Mouse (Mus musculus) cerebellum, postnatal 14 days (tissue): ENCODE measurements at regions not wholly inside any gene's neighbourhood (a gene's known extent, or its start where the extent isn't known, plus 50 kb on each side); places are given as distances from the start of the nearest gene placed in this dataset.

Source experiments
- DNase-seq, 2 experiments: peaks; one replicate each; pipeline ENCODE4 v3.0.0; 2021; ENCODE audit warnings: mixed read lengths in 2 of 2

DNA sequence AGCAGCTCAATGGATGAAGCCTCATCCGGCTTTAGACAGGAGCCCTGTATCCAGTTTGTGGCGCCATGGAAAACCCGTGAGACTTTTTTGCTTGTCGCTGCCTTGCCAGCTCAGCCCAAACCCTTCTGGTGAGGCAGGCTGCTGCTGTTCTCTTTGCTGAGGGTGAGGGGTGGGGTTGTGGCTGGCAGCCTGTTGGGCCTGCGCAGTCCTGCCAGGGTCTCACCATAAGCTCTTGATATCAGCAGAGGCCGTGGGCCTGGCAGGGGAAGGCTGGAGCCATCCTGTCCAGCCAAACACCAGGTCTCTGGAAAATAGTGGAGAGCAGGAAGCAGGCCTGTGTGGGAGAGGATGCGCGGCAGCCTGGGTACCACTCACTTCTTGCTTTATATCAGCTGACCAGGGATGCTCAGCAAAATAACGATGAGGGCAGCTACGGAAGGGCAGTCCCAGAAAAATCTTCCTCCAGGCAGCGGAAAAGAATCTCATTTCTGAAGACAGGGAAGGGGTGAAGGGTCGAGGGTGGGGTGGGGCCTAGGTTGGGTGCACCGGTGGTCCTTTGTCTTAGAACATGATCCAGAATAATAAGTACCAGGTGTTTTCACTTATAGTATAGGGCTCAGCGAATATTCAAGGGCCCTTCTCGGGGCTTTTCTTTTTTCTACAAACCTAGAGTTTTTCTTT is 73.4 kb upstream of the Medag start:
- DNase-seq = peak; percentile 86 to 87

DNA sequence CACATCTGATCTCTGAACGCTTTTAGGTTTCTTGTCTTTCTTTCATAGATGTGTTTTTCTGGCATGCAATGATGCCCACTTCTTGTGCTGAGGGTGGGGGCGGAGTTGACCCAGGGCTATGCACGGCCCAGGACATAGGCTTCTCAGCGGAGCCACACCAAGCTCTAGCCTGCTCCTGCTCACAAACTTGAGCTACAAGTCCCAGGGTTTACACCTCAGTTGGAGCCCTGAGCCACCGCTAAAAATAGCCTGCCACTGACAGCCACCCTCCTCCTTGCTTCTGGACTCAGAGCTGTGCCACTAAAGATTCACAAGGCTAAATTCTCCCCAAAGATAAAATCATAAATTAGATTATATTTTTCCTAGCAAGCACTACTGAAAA is 72.9 kb upstream of the Medag start:
- peak; percentile 38 to 41 for DNase-seq

DNA sequence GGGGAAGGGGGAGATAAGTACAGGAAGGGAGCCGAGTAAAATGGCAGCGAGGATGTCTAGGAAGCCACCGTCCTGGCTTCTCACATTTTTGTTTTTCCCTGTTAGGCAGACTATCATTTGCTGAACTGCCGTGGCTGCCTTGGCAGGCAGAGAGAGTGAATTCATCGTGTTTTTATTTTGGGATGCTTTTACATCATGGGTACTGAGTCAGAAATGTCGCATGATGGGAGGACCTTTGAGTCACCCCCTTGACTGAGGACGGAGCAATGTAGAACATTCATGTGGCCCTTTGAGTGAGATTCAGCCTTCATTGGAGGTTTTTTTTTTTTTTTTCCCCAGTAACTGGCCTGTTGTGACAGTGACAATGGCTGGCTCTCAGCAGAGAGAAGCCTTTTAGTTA is 71.2 kb upstream of the Medag start:
- DNase-seq = no peak

DNA sequence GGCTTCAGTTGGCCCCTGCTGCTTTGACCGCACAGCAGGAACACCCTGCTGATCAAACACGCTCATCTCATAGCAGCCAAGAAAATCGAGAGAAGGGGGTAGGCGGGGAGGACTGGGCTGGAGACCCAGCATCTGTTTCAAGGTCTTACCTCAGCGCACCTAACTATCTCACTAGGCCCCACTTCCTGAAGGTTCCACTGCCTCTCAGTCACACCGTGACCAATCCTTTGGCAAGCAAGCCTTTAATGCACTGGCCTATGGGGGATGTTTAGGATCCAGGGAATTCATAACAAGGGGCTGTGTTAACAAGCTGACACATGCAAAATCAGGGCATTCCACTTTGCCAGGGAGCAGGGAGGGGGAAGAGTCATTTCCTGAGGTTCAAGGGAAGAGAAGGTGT is 70.1 kb upstream of the Medag start:
- no peak for DNase-seq

DNA sequence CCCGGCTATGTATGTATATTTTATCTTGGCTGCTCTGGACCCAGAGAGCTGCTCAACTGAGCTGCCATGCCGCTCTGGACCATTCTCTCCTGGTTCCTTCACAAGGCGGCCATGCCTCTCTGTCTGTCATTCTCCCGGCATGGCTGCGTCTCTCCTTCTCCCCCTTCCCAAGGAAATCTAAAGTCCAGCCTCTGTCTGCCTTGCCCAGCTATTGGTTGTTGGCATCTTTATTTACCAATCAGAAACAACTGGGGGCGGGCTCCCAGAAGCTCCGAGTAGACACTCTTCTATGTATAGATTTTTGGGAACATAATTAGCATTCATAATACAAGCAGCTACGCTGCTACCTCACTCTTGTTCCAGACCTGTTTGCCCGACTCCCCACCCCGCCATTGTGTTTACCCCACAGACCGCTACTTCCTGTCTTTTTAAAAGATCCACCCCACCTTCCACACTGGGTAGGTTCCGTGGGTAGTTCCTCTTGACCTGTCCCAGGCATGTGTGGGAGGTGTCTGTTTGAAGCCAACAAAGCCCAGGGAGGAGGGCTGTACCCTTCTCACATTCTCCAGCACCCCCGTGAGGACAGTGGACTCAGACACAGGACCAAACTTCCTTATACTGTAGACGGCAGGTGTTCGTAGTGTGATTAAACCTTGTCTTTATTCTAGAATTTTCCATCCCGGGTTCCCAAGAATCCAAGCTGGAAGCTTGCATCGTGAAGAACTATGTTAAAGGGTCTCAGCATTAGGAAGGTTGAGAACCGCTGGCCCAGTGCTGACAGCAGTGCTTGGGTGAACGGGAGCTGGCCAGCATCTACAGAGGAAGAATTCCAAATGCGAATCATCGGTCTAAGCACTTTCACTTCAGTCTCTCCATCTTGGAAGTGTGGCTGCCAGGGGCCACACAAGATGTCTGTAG is 67.7 kb upstream of the Medag start:
- no peak for DNase-seq

DNA sequence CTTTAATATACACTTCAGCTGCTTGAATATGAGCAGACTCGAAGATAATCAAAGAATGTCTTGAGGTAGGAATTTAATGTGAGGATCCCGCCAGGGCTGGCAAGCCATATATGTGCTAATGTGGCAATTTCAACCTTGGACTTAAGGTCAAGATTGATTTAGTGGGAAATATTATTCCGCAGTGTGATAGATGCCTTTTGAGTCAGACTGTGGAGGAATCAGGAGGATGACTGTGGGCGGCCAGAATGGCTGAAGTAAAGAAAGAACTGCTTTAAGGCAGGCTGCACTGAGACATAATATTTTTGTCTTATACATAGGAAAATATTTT is 67.1 kb upstream of the Medag start:
- DNase-seq = no peak

DNA sequence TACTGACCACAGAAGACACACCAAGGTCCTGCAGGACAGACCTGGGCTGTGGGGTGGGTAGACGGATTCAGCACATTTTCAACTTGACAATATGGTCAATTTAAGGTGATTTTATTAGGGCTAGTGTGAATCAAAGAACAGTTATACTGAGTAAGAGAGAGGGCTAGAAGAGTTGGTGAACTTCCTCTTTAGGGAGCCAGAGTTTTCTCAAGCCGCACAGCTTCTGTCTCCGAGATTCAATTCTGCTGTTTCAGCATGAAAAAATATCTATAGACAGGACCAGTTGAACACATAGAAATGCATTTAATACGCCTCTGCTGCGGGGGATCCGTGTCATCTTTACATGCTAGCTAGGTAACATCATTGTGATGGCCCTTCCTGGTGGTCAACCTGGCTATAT is 66.4 kb upstream of the Medag start:
- DNase-seq = no peak

DNA sequence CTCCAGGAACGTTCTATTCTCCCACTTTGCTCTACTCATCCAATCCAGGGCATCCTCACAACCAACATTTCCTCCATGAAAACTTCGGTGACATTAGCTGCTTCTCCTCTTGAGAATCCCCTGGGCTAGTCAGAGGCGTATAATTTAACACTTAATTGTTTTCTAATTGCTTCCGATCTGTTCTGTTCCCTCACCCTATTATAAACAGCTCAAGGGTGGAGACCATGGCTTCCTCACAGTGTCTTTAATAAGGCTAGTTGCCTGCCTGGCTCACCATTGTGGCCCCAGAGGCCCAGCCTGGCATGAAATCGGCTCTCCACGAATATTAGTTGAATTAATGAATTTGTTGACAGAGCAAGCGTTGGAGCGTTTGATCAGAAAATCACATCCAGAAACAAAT is 61.9 kb upstream of the Medag start:
- DNase-seq = no peak

DNA sequence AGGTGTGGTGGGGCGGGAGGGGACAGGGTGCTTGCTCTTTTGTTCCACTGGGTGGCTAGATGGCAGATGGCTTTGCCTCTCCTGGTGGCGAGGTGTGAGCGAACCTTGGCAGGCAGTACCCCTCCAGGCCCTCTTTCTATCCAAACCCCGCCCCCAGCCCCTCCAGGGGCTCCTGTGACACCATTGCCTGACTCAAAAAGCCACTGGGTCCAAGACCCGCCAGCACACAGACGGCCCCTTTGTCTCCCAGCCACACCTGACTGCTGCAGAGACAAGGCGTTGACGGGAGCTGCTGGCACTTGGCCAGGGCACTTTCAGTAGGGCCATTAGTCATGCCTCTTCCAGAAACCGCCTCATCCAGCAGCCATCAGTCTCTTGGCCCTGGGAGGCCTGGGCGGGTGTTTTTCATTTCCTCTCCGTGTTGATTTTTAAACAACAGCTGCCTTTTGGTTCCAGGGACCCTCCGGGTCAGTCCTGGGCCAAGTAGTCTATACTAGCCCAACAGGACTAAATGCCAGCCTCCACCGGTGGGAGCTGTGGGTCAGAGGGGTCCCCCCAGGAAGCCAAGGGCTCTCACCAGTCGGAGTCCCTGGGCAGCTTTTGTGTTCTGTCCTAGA is 58.4 kb upstream of the Medag start:
- DNase-seq = peak; percentile 84

DNA sequence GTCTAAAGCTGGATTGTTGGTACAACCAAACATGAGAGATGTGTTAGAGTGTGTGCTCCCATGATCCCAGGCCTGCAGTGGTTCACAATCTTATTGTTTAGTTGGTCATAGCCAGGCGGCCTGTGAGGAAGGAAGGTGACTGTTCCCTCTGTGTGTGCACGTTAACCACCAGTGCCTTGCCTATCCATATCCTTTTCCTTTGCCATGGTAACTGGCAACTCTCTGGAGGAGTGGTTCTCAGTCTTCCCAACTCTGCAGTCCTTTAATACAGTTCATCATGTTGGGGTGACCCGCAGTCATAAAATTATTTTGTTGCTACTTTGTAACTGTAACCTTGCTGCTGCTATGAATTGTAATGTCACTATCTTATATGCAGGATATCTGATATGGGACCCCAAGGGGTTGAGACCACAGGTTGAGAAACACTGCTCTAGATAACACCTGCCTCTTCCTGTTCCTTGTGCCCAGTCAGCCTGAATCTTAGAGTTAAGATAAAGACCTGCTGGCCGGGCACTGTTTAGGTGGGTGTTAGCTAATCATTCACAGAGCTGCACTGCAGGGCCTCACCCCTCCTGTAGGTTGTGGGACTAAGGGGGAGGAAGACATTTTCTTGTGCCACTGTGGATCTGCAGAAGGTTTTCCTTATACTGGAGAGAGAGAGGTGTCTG is 57.0 kb upstream of the Medag start:
- DNase-seq = no peak

DNA sequence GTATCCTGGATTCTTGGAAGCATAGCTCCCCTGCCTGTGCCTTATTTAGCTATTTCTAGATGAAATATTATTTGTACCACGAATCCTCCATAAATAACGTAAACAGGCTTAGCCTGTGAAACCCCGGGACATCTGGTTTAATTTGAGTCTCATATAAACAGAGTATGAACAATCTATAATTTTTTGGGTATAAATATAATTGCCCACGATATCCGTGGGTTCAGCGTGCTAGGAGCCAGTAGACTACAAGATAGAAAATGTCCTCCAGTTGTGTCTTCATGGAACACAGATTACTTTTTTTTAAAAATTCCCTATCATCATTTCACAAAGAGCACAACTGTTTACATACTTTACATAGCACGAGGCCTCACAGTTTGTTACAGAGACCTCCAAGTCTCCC is 56.4 kb upstream of the Medag start:
- no peak for DNase-seq

DNA sequence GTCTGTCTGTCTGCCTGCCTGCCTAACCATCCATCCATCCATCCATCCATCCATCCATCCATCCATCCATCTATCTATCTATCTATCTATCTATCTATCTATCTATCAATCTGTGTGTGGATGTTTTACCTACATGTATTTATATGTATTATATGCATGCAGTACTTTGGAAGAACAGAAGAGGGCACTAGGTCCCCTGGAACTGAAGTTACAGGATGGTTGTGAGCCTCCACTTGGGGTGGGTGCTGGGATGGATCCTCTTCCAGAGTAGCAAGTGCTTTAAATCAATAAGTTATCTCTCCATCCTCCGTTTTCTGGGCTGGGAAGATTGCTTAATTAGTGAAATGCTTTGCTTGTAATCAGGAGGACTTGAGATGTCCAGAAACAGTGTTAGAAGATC is 54.6 kb upstream of the Medag start:
- DNase-seq = no peak
